Mouse (Mus musculus): ENCODE results near the gene AC131692.1. TPM values are rescaled to one million over a fixed set of nuclear protein-coding genes. Genes with fewer than 3 reads are reported as not detected.

Gene AC131692.1
- total RNA-seq, 2 experiments from 2014 or later = 0.62 to 0.98 TPM

Small RNAs within 50 kb of the gene (microRNA-seq; reads per million reads assigned to microRNA genes)
- gene Mir6988 = 2.4 reads per million

Other genes starting within 250 kb of the AC131692.1 start
- 10 to 100 TPM; 42.4 to 45.9 TPM for gene Frmd8, start 219.1 kb upstream of the AC131692.1 start, total RNA-seq (2021)
- 10 to 100 TPM; 25.9 to 26.3 TPM for gene Slc25a45, start 216.6 kb upstream of the AC131692.1 start, total RNA-seq (2021)
- gene Tigd3, start 200.3 kb upstream of the AC131692.1 start, total RNA-seq (2021) = 1 to 10 TPM; 3.1 TPM
- gene Dpf2, start 181.4 kb upstream of the AC131692.1 start, total RNA-seq (2021) = 100 to 1,000 TPM; 158 to 169 TPM
- 10 to 100 TPM; 11.4 TPM for gene Cdc42ep2, start 169.6 kb upstream of the AC131692.1 start, total RNA-seq (2021)
- gene Pola2, start 130.2 kb upstream of the AC131692.1 start, total RNA-seq (2021) = 10 to 100 TPM; 35.0 to 37.9 TPM
- gene Slc22a20, start 108.3 kb upstream of the AC131692.1 start, total RNA-seq (2021) = not detected
- 10 to 100 TPM; 28.5 to 43.9 TPM for gene Capn1, start 78.5 kb upstream of the AC131692.1 start, total RNA-seq (2021)
- 10 to 100 TPM; 45.8 to 48.1 TPM for gene Syvn1, start 47.8 kb upstream of the AC131692.1 start, total RNA-seq (2021)
- gene Mrpl49, start 36.6 kb upstream of the AC131692.1 start, total RNA-seq (2021) = 10 to 100 TPM; 55.6 to 63.5 TPM
- gene Fau, start 36.6 kb upstream of the AC131692.1 start, total RNA-seq (2021) = 1,000 to 10,000 TPM; 1,446 to 1,549 TPM
- 10 to 100 TPM; 28.0 to 31.0 TPM for gene Znhit2, start 33.2 kb upstream of the AC131692.1 start, total RNA-seq (2021)
- gene Tm7sf2, start 26.0 kb upstream of the AC131692.1 start, total RNA-seq (2021) = 10 to 100 TPM; 17.0 to 25.1 TPM
- 10 to 100 TPM; 80.2 to 83.4 TPM for gene Vps51, start 17.2 kb upstream of the AC131692.1 start, total RNA-seq (2021)
- gene Tmem262, start 14.4 kb upstream of the AC131692.1 start, total RNA-seq (2021) = not detected
- under 1 TPM in 1 of 2 experiments, not detected in 1; 0.95 TPM for gene Gm28374, start 12.2 kb upstream of the AC131692.1 start, total RNA-seq (2021)
- 10 to 100 TPM; 49.6 to 52.9 TPM for gene Zfpl1, start 9.5 kb upstream of the AC131692.1 start, total RNA-seq (2021)
- gene Cdca5, start 9.4 kb upstream of the AC131692.1 start, total RNA-seq (2021) = 10 to 100 TPM; 12.4 to 13.7 TPM
- 1 to 10 TPM in 1 of 2 experiments, under 1 TPM in 1; 0.73 to 1.1 TPM for gene Naaladl1, start 11.4 kb downstream of the AC131692.1 start, total RNA-seq (2021)
- gene Sac3d1, start 24.2 kb downstream of the AC131692.1 start, total RNA-seq (2021) = 10 to 100 TPM; 18.6 TPM
- gene Snx15, start 33.9 kb downstream of the AC131692.1 start, total RNA-seq (2021) = 10 to 100 TPM; 27.1 to 27.7 TPM
- gene Batf2, start 46.6 kb downstream of the AC131692.1 start, total RNA-seq (2021) = 1 to 10 TPM in 1 of 2 experiments, under 1 TPM in 1; 0.81 to 2.0 TPM
- gene Arl2, start 47.1 kb downstream of the AC131692.1 start, total RNA-seq (2021) = 10 to 100 TPM; 64.2 to 65.1 TPM
- 1 to 10 TPM; 2.1 to 3.5 TPM for gene Majin, start 90.0 kb downstream of the AC131692.1 start, total RNA-seq (2021)
- gene Gpha2, start 132.0 kb downstream of the AC131692.1 start, total RNA-seq (2021) = 10 to 100 TPM; 40.5 to 50.4 TPM
- 10 to 100 TPM; 68.4 to 71.2 TPM for gene Ppp2r5b, start 141.5 kb downstream of the AC131692.1 start, total RNA-seq (2021)
- 10 to 100 TPM; 40.0 to 41.1 TPM for gene Atg2a, start 147.2 kb downstream of the AC131692.1 start, total RNA-seq (2021)
- 10 to 100 TPM; 88.2 to 90.2 TPM for gene Ehd1, start 182.3 kb downstream of the AC131692.1 start, total RNA-seq (2021)
- 10 to 100 TPM; 18.4 to 20.6 TPM for gene Cdc42bpg, start 212.0 kb downstream of the AC131692.1 start, total RNA-seq (2021)
- gene Men1, start 240.6 kb downstream of the AC131692.1 start, total RNA-seq (2021) = 10 to 100 TPM; 44.3 to 47.5 TPM
- 10 to 100 TPM; 61.1 to 62.0 TPM for gene Map4k2, start 246.7 kb downstream of the AC131692.1 start, total RNA-seq (2021)

Measured in adrenal gland, postnatal 4 days (tissue).